Mouse (Mus musculus) limb, embryonic 15.5 days (tissue): Measurements from ENCODE around the gene Spen. TPM values are rescaled to one million over a fixed set of nuclear protein-coding genes. Genes with fewer than 3 reads are reported as not detected.
"Not testable (repeated sequence)": the region's sequence is repeated elsewhere in the genome, so short reads cannot be mapped to it uniquely, and the experiment has no call there.

Experiments
- ATAC-seq: fragments of 200-750 bp; cut with Nextera tagmentation; 2 replicates; pipeline ENCODE4 v1.8.0; 2017; ENCODE audit warnings: low read depth, moderate TSS enrichment; ENCODE audit not compliant: insufficient number of reproducible peaks, low FRiP score, low TSS enrichment
- H3K27ac ChIP-seq: fragments of 300-500 bp; sonication (generic); 2 replicates; pipeline ENCODE4 v1.5.1; 2015; ENCODE audit warnings: moderate library complexity, mild to moderate bottlenecking, inconsistent platforms
- H3K27me3 ChIP-seq: fragments of 300-500 bp; sonication (generic); 2 replicates; pipeline ENCODE4 v1.6.1; 2015; ENCODE audit warnings: inconsistent platforms
- H3K36me3 ChIP-seq: fragments of 300-500 bp; sonication (generic); 2 replicates; pipeline ENCODE4 v1.6.1; 2015; ENCODE audit warnings: inconsistent platforms
- H3K4me1 ChIP-seq: fragments of 300-500 bp; sonication (generic); 2 replicates; pipeline ENCODE4 v1.6.1; 2015; ENCODE audit warnings: inconsistent platforms
- H3K4me2 ChIP-seq: fragments of 300-500 bp; sonication (generic); 2 replicates; pipeline ENCODE4 v1.6.1; 2015; ENCODE audit warnings: mild to moderate bottlenecking, inconsistent platforms
- H3K4me3 ChIP-seq: fragments of 300-500 bp; sonication (generic); 2 replicates; pipeline ENCODE4 v1.5.1; 2015; ENCODE audit warnings: mild to moderate bottlenecking, inconsistent platforms
- H3K9ac ChIP-seq: fragments of 300-500 bp; sonication (generic); 2 replicates; pipeline ENCODE4 v1.6.1; 2015; ENCODE audit warnings: inconsistent platforms
- H3K9me3 ChIP-seq: fragments of 300-500 bp; sonication (generic); 2 replicates; pipeline ENCODE4 v1.6.1; 2016; ENCODE audit warnings: inconsistent platforms
- WGBS: fragments of 180-500 bp; shearing (Covaris S2); methylation state at CpG from one replicate; pipeline ENCODE4 v1.1.7; 2015; 5-methylcytosine and 5-hydroxymethylcytosine counted together
- polyA plus RNA-seq: library from polyadenylated mRNA; unstranded; fragments of >200 nt; fragmentation: Nextera tagmentation; extraction: Ambion mirVana; gene quantifications from 2 replicates; pipeline ENCODE4 v1.2.1, GENCODE M21; 2015

Spen gene
- polyA plus RNA-seq, 1 experiment from 2014 or later = 9.0 TPM

GRCm38 (mm10) chr4:141558658-141559057, 20.3 kb upstream of the Spen start:
- no peak for ATAC-seq
- Histone ChIP-seq H3K36me3 (no peaks in the 10 kb centered on the region), H3K27ac (peak overlapping the region; percentile 88), H3K4me2 (peak overlapping the region; percentile 91), H3K4me3 (peak overlapping the region; percentile 43), H3K9me3 (no peaks in the 10 kb centered on the region), H3K27me3 (no peaks in the 10 kb centered on the region), H3K9ac (no peak overlapping the region), H3K4me1 (peaks cover 25% of the 10 kb centered on the region)
- 16% methylated on average over 16 of the region's 16 CpGs for WGBS

DNA sequence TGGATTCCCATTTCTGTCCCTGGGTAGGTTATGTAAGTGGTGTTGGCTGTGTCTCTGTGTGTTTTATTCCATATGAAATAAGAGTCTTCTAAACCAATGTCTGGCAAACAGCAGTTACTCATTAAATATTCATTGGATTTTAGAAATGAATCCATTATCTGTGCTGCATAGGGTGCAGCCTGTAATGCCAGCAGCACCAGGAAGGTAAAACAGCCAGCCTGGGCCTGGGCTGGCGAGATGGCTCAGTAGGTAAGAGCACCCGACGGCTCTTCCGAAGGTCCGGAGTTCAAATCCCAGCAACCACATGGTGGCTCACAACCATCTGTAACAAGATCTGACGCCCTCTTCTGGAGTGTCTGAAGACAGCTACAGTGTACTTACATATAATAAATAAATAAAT, 17.8 kb upstream of the Spen start:
- 86% methylated on average over 6 of the region's 6 CpGs for WGBS
- not testable (repeated sequence) for H3K27me3 ChIP-seq, H3K9me3 ChIP-seq, H3K4me2 ChIP-seq, H3K9ac ChIP-seq, ATAC-seq, H3K27ac ChIP-seq, H3K4me3 ChIP-seq, H3K36me3 ChIP-seq
- H3K4me1 ChIP-seq = peaks cover 33% of the 10 kb centered on the region

GRCm38 (mm10) chr4:141554255-141554865, 16.0 kb upstream of the Spen start:
- WGBS = 88% methylated on average over 8 of the region's 9 CpGs
- H3K27ac ChIP-seq, H3K4me2 ChIP-seq, H3K36me3 ChIP-seq, ATAC-seq, H3K27me3 ChIP-seq, H3K9ac ChIP-seq, H3K4me3 ChIP-seq, H3K9me3 ChIP-seq: not testable (repeated sequence)
- H3K4me1 ChIP-seq = peaks cover 26% of the 10 kb centered on the region

DNA sequence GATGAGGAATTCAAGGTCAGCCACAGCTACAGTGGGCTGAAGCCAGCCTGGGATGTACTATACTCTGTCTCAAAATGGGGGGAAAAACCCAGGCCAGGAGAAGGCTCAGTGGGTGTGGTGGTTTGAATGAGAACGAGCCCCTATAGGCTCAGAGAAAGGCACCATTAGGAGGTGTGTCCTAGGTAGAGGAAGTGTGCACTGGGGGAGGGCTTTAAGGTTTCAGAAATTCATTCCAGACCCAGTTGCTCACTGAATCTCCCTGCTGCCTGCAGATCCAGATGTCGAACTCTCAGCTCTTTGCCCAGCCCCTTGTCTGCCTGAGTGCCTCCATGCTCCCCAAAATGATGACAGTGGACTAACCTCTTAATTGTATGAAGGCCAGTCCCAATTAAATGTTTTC, 14.1 kb upstream of the Spen start:
- peak overlapping the region; percentile 58 for H3K27ac ChIP-seq
- no peak overlapping the region for H3K9ac ChIP-seq
- no peak overlapping the region for H3K4me3 ChIP-seq
- WGBS = 4% methylated on average over 2 of the region's 2 CpGs
- H3K27me3 ChIP-seq = no peaks in the 10 kb centered on the region
- no peaks in the 10 kb centered on the region for H3K36me3 ChIP-seq
- no peaks in the 10 kb centered on the region for H3K9me3 ChIP-seq
- H3K4me1 ChIP-seq = peaks cover 24% of the 10 kb centered on the region
- no peak overlapping the region for H3K4me2 ChIP-seq
- peak; percentile 73; the same call in 1 of the 2 replicates for ATAC-seq

- no peaks in the 10 kb centered on the region for H3K9me3 ChIP-seq
- H3K4me2 ChIP-seq = peak overlapping the region; percentile 97
- H3K9ac ChIP-seq = peak overlapping the region; percentile 23; the same call in 1 of the 2 replicates
- H3K27me3 ChIP-seq = no peaks in the 10 kb centered on the region
- 16% methylated on average over 9 of the region's 9 CpGs for WGBS
- H3K36me3 ChIP-seq = no peaks in the 10 kb centered on the region
- H3K4me1 ChIP-seq = peaks cover 25% of the 10 kb centered on the region
- H3K27ac ChIP-seq = peak overlapping the region; percentile 100
- peak overlapping the region; percentile 74 for H3K4me3 ChIP-seq
- ATAC-seq = no peak
These were observed 8.9 kb upstream of the Spen start for GRCm38 (mm10) chr4:141547299-141547698.

GRCm38 (mm10) chr4:141546334-141547200, 8.2 kb upstream of the Spen start:
- Histone ChIP-seq H3K36me3 (no peaks in the 10 kb centered on the region), H3K9ac (peak overlapping the region; percentile 90), H3K4me2 (peak overlapping the region; percentile 97), H3K4me1 (peaks cover 19% of the 10 kb centered on the region; the same call in 1 of the 2 replicates), H3K27ac (peak overlapping the region; percentile 100), H3K9me3 (no peaks in the 10 kb centered on the region), H3K4me3 (peak overlapping the region; percentile 74), H3K27me3 (no peaks in the 10 kb centered on the region)
- under 1% methylated on average over 71 of the region's 98 CpGs for WGBS
- peak; percentile 81 for ATAC-seq

DNA sequence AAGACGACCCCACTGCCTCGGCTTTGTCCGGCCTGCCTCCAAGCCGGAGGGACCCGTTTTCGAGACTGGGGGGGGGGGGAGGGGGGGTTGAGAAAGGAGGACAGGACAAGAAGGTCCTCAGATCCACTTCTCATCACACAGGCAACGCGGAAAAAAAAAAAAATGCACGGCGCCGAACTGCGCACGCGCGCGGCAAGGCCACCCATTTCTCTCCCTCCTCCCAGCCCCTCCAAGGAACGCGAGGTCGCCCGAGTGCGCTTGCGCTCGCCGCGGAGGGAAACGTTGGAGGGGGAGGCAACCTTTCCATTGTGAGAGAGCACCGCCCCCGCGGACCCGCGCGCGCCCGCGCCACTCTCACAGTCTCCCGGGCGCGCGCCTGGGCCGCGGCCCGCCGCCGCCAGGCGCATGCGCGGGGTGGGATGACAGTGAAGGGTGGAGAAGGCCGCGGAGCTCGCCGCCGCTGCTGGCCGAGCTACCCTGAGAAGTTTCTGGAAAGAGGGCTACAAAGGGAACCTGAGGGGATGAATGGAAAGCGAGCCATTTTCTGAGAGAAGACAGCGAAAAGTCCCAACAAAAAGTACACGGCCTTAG, 7.4 kb upstream of the Spen start:
- peaks cover 19% of the 10 kb centered on the region; the same call in 1 of the 2 replicates for H3K4me1 ChIP-seq
- peak overlapping the region; percentile 90 for H3K9ac ChIP-seq
- under 1% methylated on average over 55 of the region's 56 CpGs for WGBS
- H3K4me2 ChIP-seq = peak overlapping the region; percentile 97
- H3K27me3 ChIP-seq = no peaks in the 10 kb centered on the region
- ATAC-seq = peak; percentile 86
- H3K9me3 ChIP-seq = no peaks in the 10 kb centered on the region
- peak overlapping the region; percentile 100 for H3K27ac ChIP-seq
- H3K4me3 ChIP-seq = peak overlapping the region; percentile 74
- no peaks in the 10 kb centered on the region for H3K36me3 ChIP-seq

GRCm38 (mm10) chr4:141545071-141545742, 6.8 kb upstream of the Spen start:
- H3K9ac ChIP-seq = peak overlapping the region; percentile 70
- peak; percentile 22; the same call in 1 of the 2 replicates for ATAC-seq
- peak overlapping the region; percentile 97 for H3K4me2 ChIP-seq
- H3K27me3 ChIP-seq = no peaks in the 10 kb centered on the region
- no peaks in the 10 kb centered on the region for H3K9me3 ChIP-seq
- peak overlapping the region; percentile 74 for H3K4me3 ChIP-seq
- WGBS = under 1% methylated on average over 45 of the region's 45 CpGs
- H3K27ac ChIP-seq = peak overlapping the region; percentile 100
- no peaks in the 10 kb centered on the region for H3K36me3 ChIP-seq
- H3K4me1 ChIP-seq = peaks cover 19% of the 10 kb centered on the region; the same call in 1 of the 2 replicates

- no peak overlapping the region for H3K27ac ChIP-seq
These were observed 6.1 kb upstream of the Spen start for GRCm38 (mm10) chr4:141544536-141544935.

GRCm38 (mm10) chr4:141543593-141543992, 5.2 kb upstream of the Spen start:
- Histone ChIP-seq H3K4me3 (no peak overlapping the region), H3K9ac (no peak overlapping the region), H3K27me3 (no peaks in the 10 kb centered on the region), H3K36me3 (no peaks in the 10 kb centered on the region), H3K9me3 (no peaks in the 10 kb centered on the region), H3K4me1 (peaks cover 18% of the 10 kb centered on the region; the same call in 1 of the 2 replicates), H3K4me2 (no peak overlapping the region), H3K27ac (no peak overlapping the region)
- ATAC-seq = no peak
- 80% methylated on average over 3 of the region's 3 CpGs for WGBS

More at GRCm38 (mm10) chr4:141544536-141544935, 6.1 kb upstream of the Spen start:
- WGBS = 43% methylated on average over 2 of the region's 2 CpGs
- peak overlapping the region; percentile 97 for H3K4me2 ChIP-seq
- H3K4me3 ChIP-seq = peak overlapping the region; percentile 74; the same call in 1 of the 2 replicates
- no peaks in the 10 kb centered on the region for H3K36me3 ChIP-seq
- H3K4me1 ChIP-seq = peaks cover 20% of the 10 kb centered on the region; the same call in 1 of the 2 replicates
- no peaks in the 10 kb centered on the region for H3K9me3 ChIP-seq
- no peak overlapping the region for H3K9ac ChIP-seq
- no peaks in the 10 kb centered on the region for H3K27me3 ChIP-seq
- no peak for ATAC-seq

- no peaks in the 10 kb centered on the region for H3K36me3 ChIP-seq
- no peak overlapping the region for H3K27ac ChIP-seq
- no peaks in the 10 kb centered on the region for H3K9me3 ChIP-seq
- no peak overlapping the region for H3K4me2 ChIP-seq
- no peaks in the 10 kb centered on the region for H3K27me3 ChIP-seq
- ATAC-seq = no peak
- peaks cover 10% of the 10 kb centered on the region; the same call in 1 of the 2 replicates for H3K4me1 ChIP-seq
- 55% methylated on average over 7 of the region's 7 CpGs for WGBS
- no peak overlapping the region for H3K4me3 ChIP-seq
- no peak overlapping the region for H3K9ac ChIP-seq
These were observed 3.5 kb upstream of the Spen start for GRCm38 (mm10) chr4:141541851-141542250.
